Comparison of ENCODE assay signal across 8 mouse cellular contexts in genomic region chr7:4478021-4478795, GRCm38 (mm10). TPM values are rescaled to one million over a fixed set of nuclear protein-coding genes. Genes with fewer than 3 reads are reported as not detected.
DNase-seq lines count a peak whose midpoint lies in the region; ATAC-seq and TF ChIP-seq lines count a peak whose summit lies in the region.

No protein-coding gene starts in this region.

- peak overlapping the region; percentile 79 for H3K4me2 ChIP-seq in forebrain, embryonic 16.5 days (ENCODE audit: low read length)
- peak overlapping the region; percentile 89 for H3K4me2 ChIP-seq in lung, embryonic 16.5 days (ENCODE audit: low read depth, low read length)

- H3K4me1 ChIP-seq in forebrain, embryonic 16.5 days (replicated peaks; ENCODE audit: control insufficient read depth, insufficient read depth, low read length) = peaks cover 10% of the 10 kb centered on the region
- H3K4me1 ChIP-seq in lung, embryonic 16.5 days (replicated peaks; ENCODE audit: control insufficient read depth, insufficient read depth, low read length) = peaks cover 15% of the 10 kb centered on the region

- peak overlapping the region; percentile 49 for H3K4me3 ChIP-seq in forebrain, embryonic 16.5 days (replicated peaks; ENCODE audit: low read length)
- peak overlapping the region; percentile 62 for H3K4me3 ChIP-seq in layer of hippocampus, adult 2 months
- peak overlapping the region; percentile 59 for H3K4me3 ChIP-seq in lung, embryonic 16.5 days (ENCODE audit: low read length)

- peak; percentile 98 for DNase-seq in ES-CJ7 (ENCODE audit: low read depth, low spot score)
- DNase-seq in cerebellum, adult 18-20 months = peak; percentile 76 to 83
- peak; percentile 72 to 78 for DNase-seq in heart, postnatal 36 days
- DNase-seq in layer of hippocampus, adult 2 months (ENCODE audit: low spot score in 2 of 2) = peak; percentile 44 to 49
- peak; percentile 75 for DNase-seq in ovary, postnatal 36 days (ENCODE audit: low spot score)
- no peak for DNase-seq in thymus, postnatal 4 days

- H3K9ac ChIP-seq in forebrain, embryonic 16.5 days (replicated peaks; ENCODE audit: low read depth, low read length) = peak overlapping the region; percentile 49
- peak overlapping the region; percentile 75 for H3K9ac ChIP-seq in lung, embryonic 16.5 days (ENCODE audit: low read length)

- peak; percentile 96 for ATAC-seq in forebrain, embryonic 16.5 days
- peak; percentile 97 for ATAC-seq in lung, embryonic 16.5 days (ENCODE audit: low read depth)

- H3K27ac ChIP-seq in forebrain, embryonic 16.5 days (ENCODE audit: low read length) = no peak overlapping the region
- peak overlapping the region; percentile 36; the same call in 1 of the 2 replicates for H3K27ac ChIP-seq in layer of hippocampus, adult 2 months
- H3K27ac ChIP-seq in lung, embryonic 16.5 days (ENCODE audit: low read length) = peak overlapping the region; percentile 99

- H3K36me3 ChIP-seq in forebrain, embryonic 16.5 days (ENCODE audit: control insufficient read depth, insufficient read depth) = peaks cover 9% of the 10 kb centered on the region
- peaks cover 9% of the 10 kb centered on the region for H3K36me3 ChIP-seq in lung, embryonic 16.5 days (ENCODE audit: control insufficient read depth, insufficient read depth, low read length)

- WGBS in forebrain, embryonic 16.5 days = under 1% methylated on average over 39 of the region's 39 CpGs
- WGBS in lung, embryonic 16.5 days = 1% methylated on average over 39 of the region's 39 CpGs

- H3K9me3 ChIP-seq in forebrain, embryonic 16.5 days (ENCODE audit: control insufficient read depth, low read length) = no peaks in the 10 kb centered on the region
- no peaks in the 10 kb centered on the region for H3K9me3 ChIP-seq in lung, embryonic 16.5 days (ENCODE audit: control insufficient read depth, low read length)

- intact Hi-C loops in heart, postnatal 36 days (cut with DNase I) = loop anchor here (2.0 to 5.0 kb wide), 2 partner anchors 34 to 47 kb away; partner anchors contain the start of gene Tnni3

- H3K27me3 ChIP-seq in forebrain, embryonic 16.5 days (replicated peaks; ENCODE audit: control insufficient read depth, insufficient read depth, low read length) = peaks cover 2% of the 10 kb centered on the region
- peaks cover 3% of the 10 kb centered on the region; the same call in 1 of the 2 replicates for H3K27me3 ChIP-seq in lung, embryonic 16.5 days (ENCODE audit: control insufficient read depth, insufficient read depth, low read depth, low read length)

- no peak for TF ChIP-seq CTCF in layer of hippocampus, adult 2 months (conservative IDR thresholded peaks at IDR 0.05)

RNA-seq across cellular contexts. Expression of gene Eps8l1, which starts 17.7 kb away (rescaled TPM):
- polyA plus RNA-seq in forebrain, embryonic 16.5 days (2015; fragmentation: Nextera tagmentation; extraction: Ambion mirVana) = 10.1 and 10.9 TPM in 2 replicates
- total RNA-seq in heart, postnatal 36 days (2021) = 1 to 10 TPM; 1.5 to 3.5 TPM
- 1 to 10 TPM; 7.8 to 8.9 TPM for total RNA-seq in layer of hippocampus, adult 2 months (2021)
- 21.3 and 23.6 TPM in 2 replicates for polyA plus RNA-seq in lung, embryonic 16.5 days (2015; fragmentation: Nextera tagmentation; extraction: Ambion mirVana)

RNA-seq across cellular contexts. Expression of gene Ppp1r12c, which starts 23.3 kb away (rescaled TPM):
- 40.6 and 50.0 TPM in 2 replicates for polyA plus RNA-seq in forebrain, embryonic 16.5 days (2015; fragmentation: Nextera tagmentation; extraction: Ambion mirVana)
- total RNA-seq in heart, postnatal 36 days (2021) = 10 to 100 TPM; 59.7 to 62.2 TPM
- 100 to 1,000 TPM; 157 to 161 TPM for total RNA-seq in layer of hippocampus, adult 2 months (2021)
- 20.1 and 21.0 TPM in 2 replicates for polyA plus RNA-seq in lung, embryonic 16.5 days (2015; fragmentation: Nextera tagmentation; extraction: Ambion mirVana)

RNA-seq across cellular contexts. Expression of gene Rdh13, which starts 32.8 kb away (rescaled TPM):
- polyA plus RNA-seq in forebrain, embryonic 16.5 days (2015; fragmentation: Nextera tagmentation; extraction: Ambion mirVana) = 37.6 and 43.6 TPM in 2 replicates
- total RNA-seq in heart, postnatal 36 days (2021) = 10 to 100 TPM; 24.6 to 31.3 TPM
- 10 to 100 TPM; 25.2 to 28.4 TPM for total RNA-seq in layer of hippocampus, adult 2 months (2021)
- 19.5 and 22.4 TPM in 2 replicates for polyA plus RNA-seq in lung, embryonic 16.5 days (2015; fragmentation: Nextera tagmentation; extraction: Ambion mirVana)

RNA-seq across cellular contexts. Expression of gene Tnnt1, which starts 38.0 kb away (rescaled TPM):
- 2.1 and 2.6 TPM in 2 replicates for polyA plus RNA-seq in forebrain, embryonic 16.5 days (2015; fragmentation: Nextera tagmentation; extraction: Ambion mirVana)
- 10 to 100 TPM; 20.0 to 21.3 TPM for total RNA-seq in heart, postnatal 36 days (2021)
- total RNA-seq in layer of hippocampus, adult 2 months (2021) = 1 to 10 TPM; 1.7 to 4.0 TPM
- polyA plus RNA-seq in lung, embryonic 16.5 days (2015; fragmentation: Nextera tagmentation; extraction: Ambion mirVana) = 28.6 and 34.6 TPM in 2 replicates

RNA-seq across cellular contexts. Expression of gene Tnni3, which starts 45.8 kb away (rescaled TPM):
- polyA plus RNA-seq in forebrain, embryonic 16.5 days (2015; fragmentation: Nextera tagmentation; extraction: Ambion mirVana) = 1.2 and 1.7 TPM in 2 replicates
- total RNA-seq in heart, postnatal 36 days (2021) = over 10,000 TPM in 1 of 2 experiments, 1,000 to 10,000 TPM in 1; 9,756 to 10,673 TPM
- total RNA-seq in layer of hippocampus, adult 2 months (2021) = under 1 TPM in 1 of 2 experiments, not detected in 1; 0.64 TPM
- polyA plus RNA-seq in lung, embryonic 16.5 days (2015; fragmentation: Nextera tagmentation; extraction: Ambion mirVana) = 77.2 and 102 TPM in 2 replicates
